Mouse (Mus musculus): Measurements from ENCODE around the gene Napepld. TPM values are rescaled to one million over a fixed set of nuclear protein-coding genes. Genes with fewer than 3 reads are reported as not detected.
"Not testable (repeated sequence)": the region's sequence is repeated elsewhere in the genome, so short reads cannot be mapped to it uniquely, and the experiment has no call there.

Napepld gene
- polyA plus RNA-seq, 1 experiment from 2014 or later, result 5.6 TPM

DNA sequence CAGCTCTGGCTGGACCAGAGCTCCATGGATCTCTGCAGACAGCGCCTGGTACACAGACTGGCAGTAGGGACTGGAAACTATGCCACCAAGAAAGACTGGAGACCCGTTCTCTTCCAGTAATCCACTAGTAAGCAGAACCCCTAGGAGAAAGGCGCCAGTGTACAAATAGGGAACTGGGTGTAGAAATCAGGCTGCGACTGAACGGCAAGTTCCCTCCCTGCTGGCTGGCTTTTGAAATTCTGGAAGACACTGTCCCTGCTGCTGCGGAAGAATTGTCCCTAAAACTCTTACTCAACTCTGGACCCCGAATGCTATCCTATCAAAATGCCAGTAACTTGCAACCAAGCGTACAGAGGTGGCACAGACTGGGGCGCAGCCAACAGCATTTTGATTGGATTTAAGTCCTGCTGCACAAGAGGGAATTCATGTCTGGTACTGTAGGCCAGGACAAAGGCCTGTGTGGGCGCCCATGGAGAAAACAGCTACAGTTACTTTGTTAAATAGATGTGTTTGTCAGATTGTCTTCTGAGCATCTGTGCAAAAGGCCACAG is 16.0 kb upstream of the Napepld start:
- WGBS, result 91% methylated on average over 10 of the region's 10 CpGs
- H3K4me2 ChIP-seq (ENCODE audit: low read length), result no peak overlapping the region
- H3K9ac ChIP-seq (ENCODE audit: low read depth, low read length), result no peak overlapping the region
- H3K27me3 ChIP-seq (ENCODE audit: insufficient read depth, low read length), result no peaks in the 10 kb centered on the region
- no peaks in the 10 kb centered on the region for H3K36me3 ChIP-seq (ENCODE audit: insufficient read depth, low read length)
- no peak for TF ChIP-seq CTCF (IDR thresholded peaks at IDR 0.05; ENCODE audit: low read depth)
- no peak overlapping the region for H3K4me3 ChIP-seq (replicated peaks; ENCODE audit: low read depth, low read length)
- no peaks in the 10 kb centered on the region for H3K4me1 ChIP-seq (replicated peaks; ENCODE audit: insufficient read depth, low read length)
- H3K27ac ChIP-seq, result no peak overlapping the region
- DNase-seq (ENCODE audit: low spot score) (no peak), ATAC-seq (replicated peaks; ENCODE audit: low FRiP score, low read depth) (no peak)
- no peaks in the 10 kb centered on the region for H3K9me3 ChIP-seq (replicated peaks; ENCODE audit: low read length)

GRCm38 (mm10) chr5:21714447-21714846 is 13.3 kb upstream of the Napepld start:
- no peak overlapping the region for H3K4me3 ChIP-seq (replicated peaks; ENCODE audit: low read depth, low read length)
- H3K27me3 ChIP-seq (ENCODE audit: insufficient read depth, low read length), result no peaks in the 10 kb centered on the region
- H3K9me3 ChIP-seq (replicated peaks; ENCODE audit: low read length), result no peaks in the 10 kb centered on the region
- no peak overlapping the region for H3K27ac ChIP-seq
- no peak overlapping the region for H3K4me2 ChIP-seq (ENCODE audit: low read length)
- TF ChIP-seq CTCF (IDR thresholded peaks at IDR 0.05; ENCODE audit: low read depth), result no peak
- no peak overlapping the region for H3K9ac ChIP-seq (ENCODE audit: low read depth, low read length)
- no peaks in the 10 kb centered on the region for H3K4me1 ChIP-seq (replicated peaks; ENCODE audit: insufficient read depth, low read length)
- 81% methylated on average over 4 of the region's 4 CpGs for WGBS
- ATAC-seq (replicated peaks; ENCODE audit: low FRiP score, low read depth) (no peak), DNase-seq (ENCODE audit: low spot score) (no peak)
- no peaks in the 10 kb centered on the region for H3K36me3 ChIP-seq (ENCODE audit: insufficient read depth, low read length)

- ATAC-seq (replicated peaks; ENCODE audit: low FRiP score, low read depth) (no peak), DNase-seq (ENCODE audit: low spot score) (peak; percentile 23)
- H3K9ac ChIP-seq (ENCODE audit: low read depth, low read length), result no peak overlapping the region
- no peaks in the 10 kb centered on the region for H3K27me3 ChIP-seq (ENCODE audit: insufficient read depth, low read length)
- H3K4me2 ChIP-seq (ENCODE audit: low read length), result no peak overlapping the region
- no peaks in the 10 kb centered on the region for H3K36me3 ChIP-seq (ENCODE audit: insufficient read depth, low read length)
- H3K4me3 ChIP-seq (replicated peaks; ENCODE audit: low read depth, low read length), result no peak overlapping the region
- TF ChIP-seq CTCF (IDR thresholded peaks at IDR 0.05; ENCODE audit: low read depth), result no peak
- WGBS, result 42% methylated on average over 13 of the region's 13 CpGs
- H3K27ac ChIP-seq, result no peak overlapping the region
- H3K4me1 ChIP-seq (replicated peaks; ENCODE audit: insufficient read depth, low read length), result no peaks in the 10 kb centered on the region
- H3K9me3 ChIP-seq (replicated peaks; ENCODE audit: low read length), result no peaks in the 10 kb centered on the region
Measured at GRCm38 (mm10) chr5:21712127-21712715, 11.0 kb upstream of the Napepld start.

DNA sequence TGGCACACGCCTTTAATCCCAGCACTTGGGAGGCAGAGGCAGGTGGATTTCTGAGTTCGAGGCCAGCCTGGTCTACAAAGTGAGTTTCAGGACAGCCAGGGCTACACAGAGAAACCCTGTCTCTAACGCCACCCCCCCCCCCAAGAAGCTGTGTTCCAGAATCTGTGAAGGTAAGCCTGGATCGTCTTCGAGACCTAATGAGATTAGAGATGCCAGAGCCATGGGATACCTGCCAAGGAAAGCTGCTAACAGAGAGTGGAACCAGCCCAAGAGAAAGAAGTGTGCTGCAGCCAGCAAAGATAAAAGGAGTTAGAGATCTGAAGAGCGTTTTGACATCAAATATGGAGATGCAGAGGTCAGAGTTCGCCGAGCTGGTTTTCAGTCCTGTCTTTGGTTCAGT is 6.8 kb upstream of the Napepld start:
- H3K9me3 ChIP-seq (replicated peaks; ENCODE audit: low read length); H3K4me3 ChIP-seq (replicated peaks; ENCODE audit: low read depth, low read length); H3K4me2 ChIP-seq (ENCODE audit: low read length); H3K9ac ChIP-seq (ENCODE audit: low read depth, low read length); ATAC-seq (replicated peaks; ENCODE audit: low FRiP score, low read depth); H3K27ac ChIP-seq; H3K27me3 ChIP-seq (ENCODE audit: insufficient read depth, low read length); H3K4me1 ChIP-seq (replicated peaks; ENCODE audit: insufficient read depth, low read length); H3K36me3 ChIP-seq (ENCODE audit: insufficient read depth, low read length); DNase-seq (ENCODE audit: low spot score): not testable (repeated sequence)
- 89% methylated on average over 8 of the region's 8 CpGs for WGBS

DNA sequence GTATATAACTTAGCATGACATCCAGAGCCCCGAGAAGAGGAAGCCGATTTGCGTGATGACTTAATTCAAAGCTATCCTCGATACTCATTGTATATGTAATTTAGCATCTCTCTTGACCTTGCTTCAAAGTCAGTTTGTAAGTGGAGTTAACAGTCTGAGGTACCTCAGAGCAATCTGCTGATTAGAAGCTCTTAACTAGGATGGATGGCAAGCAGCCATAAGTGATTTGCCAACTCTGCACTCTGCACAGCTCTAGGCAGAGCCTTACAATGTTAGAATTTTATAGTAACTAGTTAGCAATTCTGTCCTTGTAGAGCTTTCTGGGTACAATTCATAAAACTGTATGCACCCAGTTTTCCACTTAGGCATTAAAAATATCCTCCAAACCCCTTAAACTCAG is 5.3 kb upstream of the Napepld start:
- H3K36me3 ChIP-seq (ENCODE audit: insufficient read depth, low read length), result no peaks in the 10 kb centered on the region
- H3K4me3 ChIP-seq (replicated peaks; ENCODE audit: low read depth, low read length), result no peak overlapping the region
- no peak overlapping the region for H3K9ac ChIP-seq (ENCODE audit: low read depth, low read length)
- ATAC-seq (replicated peaks; ENCODE audit: low FRiP score, low read depth), result no peak
- H3K4me2 ChIP-seq (ENCODE audit: low read length), result no peak overlapping the region
- 94% methylated on average over 4 of the region's 4 CpGs for WGBS
- no peaks in the 10 kb centered on the region for H3K4me1 ChIP-seq (replicated peaks; ENCODE audit: insufficient read depth, low read length)
- no peaks in the 10 kb centered on the region for H3K27me3 ChIP-seq (ENCODE audit: insufficient read depth, low read length)
- no peak for DNase-seq (ENCODE audit: low spot score)
- TF ChIP-seq CTCF (IDR thresholded peaks at IDR 0.05; ENCODE audit: low read depth), result no peak
- H3K9me3 ChIP-seq (replicated peaks; ENCODE audit: low read length), result no peaks in the 10 kb centered on the region
- H3K27ac ChIP-seq, result no peak overlapping the region

DNA sequence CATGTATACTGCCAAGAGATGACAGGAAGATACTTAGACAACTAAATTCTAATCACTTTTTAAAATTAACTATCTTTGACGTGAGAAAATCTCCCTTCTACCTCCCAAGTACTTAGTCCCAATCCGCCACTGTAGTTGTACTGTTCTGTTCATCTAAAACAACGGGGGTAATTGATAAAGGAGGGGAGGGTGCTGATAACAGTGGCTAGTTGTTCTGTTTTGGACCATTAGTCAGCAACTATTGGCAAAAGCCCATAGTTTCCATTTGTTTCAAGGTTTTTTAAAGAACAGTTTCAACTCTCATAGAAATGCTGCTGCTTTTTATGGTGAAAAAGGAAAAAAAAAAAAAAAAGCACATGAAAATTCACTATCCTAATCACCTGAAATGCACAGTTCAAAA is 2.5 kb upstream of the Napepld start:
- H3K4me1 ChIP-seq (replicated peaks; ENCODE audit: insufficient read depth, low read length), result no peaks in the 10 kb centered on the region
- no peaks in the 10 kb centered on the region for H3K9me3 ChIP-seq (replicated peaks; ENCODE audit: low read length)
- no peak overlapping the region for H3K9ac ChIP-seq (ENCODE audit: low read depth, low read length)
- DNase-seq (ENCODE audit: low spot score), result no peak
- no peak for TF ChIP-seq CTCF (IDR thresholded peaks at IDR 0.05; ENCODE audit: low read depth)
- H3K4me2 ChIP-seq (ENCODE audit: low read length), result no peak overlapping the region
- no peak overlapping the region for H3K4me3 ChIP-seq (replicated peaks; ENCODE audit: low read depth, low read length)
- no peak for ATAC-seq (replicated peaks; ENCODE audit: low FRiP score, low read depth)
- no peaks in the 10 kb centered on the region for H3K27me3 ChIP-seq (ENCODE audit: insufficient read depth, low read length)
- WGBS, result 83% methylated on average over 3 of the region's 3 CpGs
- H3K36me3 ChIP-seq (ENCODE audit: insufficient read depth, low read length), result no peaks in the 10 kb centered on the region
- H3K27ac ChIP-seq, result no peak overlapping the region
